Mouse (Mus musculus): ENCODE measurements around the gene Rin3.

- TF ChIP-seq CTCF (IDR thresholded peaks at IDR 0.05; ENCODE audit: insufficient read depth, low read length) (no peak), POLR2A (IDR thresholded peaks at IDR 0.05; ENCODE audit: borderline replicate concordance, extremely low read depth, low read depth, low read length) (no peak)
Measured at GRCm38 (mm10) chr12:102355784-102356183, 72.9 kb downstream of the Rin3 start.
